Mouse (Mus musculus): ENCODE results near the gene Tedc1. TPM values are rescaled to one million over a fixed set of nuclear protein-coding genes. Genes with fewer than 3 reads are reported as not detected.
"Not testable (repeated sequence)": the region's sequence is repeated elsewhere in the genome, so short reads cannot be mapped to it uniquely, and the experiment has no call there.

Tedc1 gene
- total RNA-seq, 2 experiments from 2014 or later = 1.9 to 7.5 TPM

DNA sequence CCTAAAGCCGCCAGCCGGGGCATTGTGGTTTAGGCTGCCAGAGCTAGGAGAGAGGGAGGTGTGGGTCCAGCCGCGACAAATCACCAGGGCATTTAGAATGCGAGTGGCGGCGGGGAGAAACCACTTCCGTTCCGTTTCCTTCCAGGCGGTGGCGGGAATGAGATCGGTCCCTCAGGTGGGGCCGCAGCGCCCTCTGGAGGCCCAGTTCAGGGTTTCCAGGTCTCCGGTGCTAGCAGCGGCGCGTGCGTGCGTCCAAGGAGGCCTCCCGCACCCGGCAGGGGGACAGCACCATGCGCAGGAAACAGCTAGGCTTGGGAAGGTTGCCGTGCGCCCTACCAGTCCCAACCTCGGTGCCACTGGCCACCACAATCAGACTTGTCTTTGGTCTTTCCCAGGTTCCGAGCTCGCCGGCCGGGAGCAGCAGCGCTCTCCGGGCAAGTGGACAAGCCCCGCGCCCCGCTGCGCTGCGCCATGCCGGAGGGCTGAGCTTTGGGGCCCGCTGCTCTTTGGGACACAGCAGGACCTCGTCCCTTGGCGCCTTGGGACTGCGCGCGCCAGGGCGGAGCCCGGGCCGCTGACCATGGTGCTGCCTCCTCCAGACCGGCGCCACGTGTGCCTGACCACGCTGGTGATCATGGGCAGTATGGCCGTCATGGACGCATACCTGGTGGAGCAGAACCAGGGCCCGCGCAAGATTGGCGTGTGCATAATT, 31.5 kb downstream of the Tedc1 start:
- no peak; the same call in 1 of the 2 replicates for ATAC-seq (replicated peaks; ENCODE audit: low FRiP score, poor library complexity, severe bottlenecking)

DNA sequence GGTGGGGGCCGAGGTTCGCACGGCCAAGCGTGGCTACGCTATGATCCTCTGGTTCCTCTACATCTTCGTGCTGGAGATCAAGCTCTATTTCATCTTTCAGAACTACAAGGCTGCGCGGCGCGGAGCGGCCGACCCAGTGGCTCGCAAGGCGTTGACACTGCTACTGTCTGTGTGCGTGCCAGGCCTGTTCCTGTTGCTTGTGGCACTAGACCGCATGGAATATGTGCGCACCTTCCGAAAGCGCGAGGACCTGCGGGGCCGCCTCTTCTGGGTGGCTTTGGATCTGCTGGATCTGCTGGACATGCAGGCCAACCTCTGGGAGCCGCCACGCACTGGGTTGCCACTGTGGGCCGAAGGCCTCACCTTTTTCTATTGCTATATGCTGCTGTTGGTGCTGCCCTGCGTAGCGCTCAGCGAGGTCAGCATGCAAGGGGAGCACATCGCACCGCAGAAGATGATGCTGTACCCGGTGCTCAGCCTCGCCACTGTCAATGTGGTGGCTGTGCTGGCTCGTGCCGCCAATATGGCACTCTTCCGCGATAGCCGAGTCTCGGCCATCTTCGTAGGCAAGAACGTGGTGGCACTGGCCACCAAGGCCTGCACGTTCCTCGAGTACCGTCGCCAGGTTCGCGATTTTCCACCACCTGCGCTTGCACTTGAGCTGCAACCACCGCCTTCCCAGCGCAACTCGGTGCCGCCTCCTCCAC, 32.3 kb downstream of the Tedc1 start:
- no peak for ATAC-seq (replicated peaks; ENCODE audit: low FRiP score, poor library complexity, severe bottlenecking)

DNA sequence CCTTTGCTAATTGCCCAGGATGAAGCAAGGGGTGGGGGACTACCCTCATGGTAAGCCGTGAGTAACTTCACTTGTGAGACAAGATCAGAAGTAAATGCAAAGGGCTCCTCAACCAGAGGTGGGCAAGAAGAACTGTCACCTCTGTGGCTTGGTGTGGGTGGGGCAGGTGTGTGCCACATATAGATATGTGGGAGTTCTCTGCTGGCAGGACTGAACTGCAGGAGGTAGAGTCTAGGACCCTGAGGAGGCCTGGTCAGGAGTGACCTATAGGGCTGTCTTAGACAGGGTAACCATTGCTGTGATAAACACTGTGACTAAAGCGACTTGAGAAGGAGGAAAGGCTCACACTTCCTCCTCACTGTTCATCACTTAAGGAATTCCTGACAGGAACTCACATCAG, 37.2 kb downstream of the Tedc1 start:
- no peak for ATAC-seq (replicated peaks; ENCODE audit: low FRiP score, poor library complexity, severe bottlenecking)

DNA sequence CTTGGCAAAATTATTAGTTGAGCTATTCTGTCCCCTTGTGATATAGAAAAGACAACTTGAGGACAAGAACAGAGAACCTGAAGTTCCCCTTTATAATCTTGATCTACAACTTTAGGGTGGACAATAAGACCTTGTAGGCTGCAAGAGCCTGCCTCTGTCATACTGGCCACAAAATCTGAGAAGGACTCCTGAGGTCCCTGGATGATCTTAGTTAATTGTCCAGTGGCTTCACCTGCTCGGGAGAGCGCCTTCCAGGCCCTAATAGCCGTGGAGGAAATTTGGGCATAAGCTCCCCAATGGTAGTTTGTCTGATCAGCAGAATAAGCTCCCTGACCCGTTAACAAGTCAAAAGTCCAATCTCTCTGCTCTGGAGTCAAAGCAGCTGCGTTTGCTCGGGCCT, 42.9 kb downstream of the Tedc1 start:
- ATAC-seq (replicated peaks; ENCODE audit: low FRiP score, poor library complexity, severe bottlenecking) = not testable (repeated sequence)

DNA sequence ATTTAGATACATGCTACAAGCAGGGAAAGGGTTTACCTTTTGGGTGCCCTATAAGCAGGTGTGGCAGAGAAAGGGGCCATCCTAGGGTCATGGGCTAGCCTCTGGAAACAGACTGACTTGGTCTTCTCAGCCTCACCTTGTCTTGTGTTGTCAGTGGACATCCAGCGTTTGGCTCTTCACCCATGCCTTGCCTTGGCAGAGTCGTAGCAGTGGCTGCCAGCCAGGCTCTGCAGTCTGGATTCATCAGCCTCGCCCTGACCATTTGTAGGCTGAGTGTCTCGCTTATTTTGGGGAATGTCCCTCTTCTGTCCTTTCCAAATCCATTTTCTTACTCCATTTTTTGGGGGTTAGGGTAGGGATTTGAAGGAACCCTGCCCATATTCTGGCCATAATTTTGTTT, 45.1 kb downstream of the Tedc1 start:
- no peak for ATAC-seq (replicated peaks; ENCODE audit: low FRiP score, poor library complexity, severe bottlenecking)

DNA sequence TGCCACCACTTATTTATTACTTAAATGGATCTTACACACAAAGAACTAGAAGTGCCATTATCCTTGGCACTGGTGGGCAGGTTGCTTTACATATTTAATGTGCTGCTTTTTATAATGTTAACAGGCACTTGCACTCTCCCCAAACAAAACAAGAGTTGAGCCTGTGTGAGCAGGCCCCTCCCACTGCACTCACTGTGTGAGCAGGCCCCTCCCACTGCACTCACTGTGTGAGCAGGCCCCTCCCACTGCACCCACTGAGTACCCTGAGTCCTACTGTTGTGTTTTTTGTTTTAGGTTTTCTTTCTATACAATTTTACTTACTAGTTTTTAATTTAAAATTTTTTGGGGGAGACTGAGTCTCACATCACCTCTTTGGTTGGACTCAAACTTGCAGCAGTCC, 45.8 kb downstream of the Tedc1 start:
- no peak for ATAC-seq (replicated peaks; ENCODE audit: low FRiP score, poor library complexity, severe bottlenecking)

GRCm38 (mm10) chr12:113203522-113203921, 47.3 kb downstream of the Tedc1 start:
- no peak for ATAC-seq (replicated peaks; ENCODE audit: low FRiP score, poor library complexity, severe bottlenecking)

- no peak for ATAC-seq (replicated peaks; ENCODE audit: low FRiP score, poor library complexity, severe bottlenecking)
Observed at GRCm38 (mm10) chr12:113205251-113205942, 49.2 kb downstream of the Tedc1 start.

DNA sequence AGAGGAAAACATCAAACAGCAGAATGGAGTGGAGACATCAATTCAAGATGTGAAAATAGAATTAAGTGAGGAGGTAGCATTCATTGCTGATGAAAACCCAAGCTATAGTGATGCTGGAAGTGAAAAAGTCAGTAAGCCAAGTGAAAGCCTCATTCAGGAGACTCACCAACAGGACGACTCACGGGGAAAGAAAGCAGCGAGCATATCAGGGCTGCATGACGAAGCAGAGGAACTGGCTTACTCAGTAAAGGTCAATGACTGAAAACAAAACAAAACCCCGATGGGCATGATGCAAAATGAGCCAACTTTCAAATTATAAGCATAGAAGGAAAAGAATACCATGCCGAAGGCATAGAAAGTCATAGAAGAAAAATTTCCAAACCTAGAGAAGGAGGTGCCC, 51.5 kb downstream of the Tedc1 start:
- no peak for ATAC-seq (replicated peaks; ENCODE audit: low FRiP score, poor library complexity, severe bottlenecking)

DNA sequence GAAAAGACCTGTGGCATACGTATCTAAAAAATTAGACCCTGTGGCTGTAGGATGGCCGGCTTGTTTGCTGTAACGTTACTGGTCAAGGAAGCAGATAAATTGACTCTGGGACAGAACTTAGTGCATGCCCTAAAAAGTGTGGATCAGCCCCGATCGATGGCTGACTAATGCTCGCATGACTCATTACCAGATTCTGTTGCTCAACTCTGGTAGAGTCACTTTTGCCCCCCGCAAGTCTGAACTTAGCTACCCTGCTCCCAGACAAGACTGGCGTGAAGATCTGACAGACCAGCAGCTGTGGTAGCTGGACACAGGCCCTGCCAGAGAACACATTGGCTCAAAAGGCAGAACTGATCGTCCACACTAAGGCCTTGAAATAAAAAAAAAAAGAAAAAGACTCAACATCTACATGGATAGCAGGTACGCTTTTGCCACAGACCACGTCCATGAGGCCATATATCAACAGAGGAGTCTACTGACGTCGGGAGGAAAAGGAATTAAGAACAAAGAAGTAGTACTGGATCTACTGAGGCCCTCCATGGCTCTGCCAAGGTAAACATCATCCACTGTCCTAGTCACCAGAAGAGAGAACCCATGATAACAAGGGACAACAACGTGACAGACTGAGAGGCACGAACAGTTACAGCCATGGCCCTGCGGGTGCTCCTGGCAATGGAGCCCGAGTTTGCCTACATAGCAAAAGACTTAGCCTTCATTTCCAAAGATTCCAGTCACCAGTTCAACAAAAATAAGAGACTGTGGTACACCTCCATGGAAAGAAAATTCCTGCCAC, 54.6 kb downstream of the Tedc1 start:
- ATAC-seq (replicated peaks; ENCODE audit: low FRiP score, poor library complexity, severe bottlenecking) = no peak

- no peak for ATAC-seq (replicated peaks; ENCODE audit: low FRiP score, poor library complexity, severe bottlenecking)
Observed at GRCm38 (mm10) chr12:113211772-113212171, 55.6 kb downstream of the Tedc1 start.

DNA sequence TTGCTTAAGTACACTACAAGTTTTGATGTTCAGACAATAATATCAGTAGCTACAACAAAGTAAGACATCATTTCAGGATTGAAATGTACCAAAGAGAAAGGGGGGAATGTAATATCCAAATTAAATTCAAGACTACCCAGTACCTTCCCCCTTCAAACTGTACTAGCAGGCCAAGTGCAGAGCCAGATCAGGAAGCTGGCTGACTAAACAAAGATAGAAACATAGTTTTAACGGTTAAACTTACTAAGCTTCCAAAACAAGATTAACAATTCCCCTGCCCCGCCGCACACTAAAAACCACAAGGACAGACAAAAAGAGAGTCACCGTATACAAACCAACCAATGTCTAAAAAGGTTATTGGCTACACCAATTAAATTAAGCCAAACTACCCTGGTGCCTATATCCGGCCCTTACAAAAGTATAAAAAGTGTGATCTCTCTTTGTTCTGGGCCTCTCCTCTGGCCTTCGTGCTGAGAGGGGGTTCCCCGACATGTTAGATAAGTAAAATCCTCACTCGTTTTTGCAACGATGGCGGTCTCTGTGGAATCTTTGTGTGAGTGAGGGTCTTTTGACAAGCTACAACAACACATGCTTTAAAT, 56.2 kb downstream of the Tedc1 start:
- ATAC-seq (replicated peaks; ENCODE audit: low FRiP score, poor library complexity, severe bottlenecking) = no peak

GRCm38 (mm10) chr12:113213226-113213625, 57.0 kb downstream of the Tedc1 start:
- ATAC-seq (replicated peaks; ENCODE audit: low FRiP score, poor library complexity, severe bottlenecking) = no peak

DNA sequence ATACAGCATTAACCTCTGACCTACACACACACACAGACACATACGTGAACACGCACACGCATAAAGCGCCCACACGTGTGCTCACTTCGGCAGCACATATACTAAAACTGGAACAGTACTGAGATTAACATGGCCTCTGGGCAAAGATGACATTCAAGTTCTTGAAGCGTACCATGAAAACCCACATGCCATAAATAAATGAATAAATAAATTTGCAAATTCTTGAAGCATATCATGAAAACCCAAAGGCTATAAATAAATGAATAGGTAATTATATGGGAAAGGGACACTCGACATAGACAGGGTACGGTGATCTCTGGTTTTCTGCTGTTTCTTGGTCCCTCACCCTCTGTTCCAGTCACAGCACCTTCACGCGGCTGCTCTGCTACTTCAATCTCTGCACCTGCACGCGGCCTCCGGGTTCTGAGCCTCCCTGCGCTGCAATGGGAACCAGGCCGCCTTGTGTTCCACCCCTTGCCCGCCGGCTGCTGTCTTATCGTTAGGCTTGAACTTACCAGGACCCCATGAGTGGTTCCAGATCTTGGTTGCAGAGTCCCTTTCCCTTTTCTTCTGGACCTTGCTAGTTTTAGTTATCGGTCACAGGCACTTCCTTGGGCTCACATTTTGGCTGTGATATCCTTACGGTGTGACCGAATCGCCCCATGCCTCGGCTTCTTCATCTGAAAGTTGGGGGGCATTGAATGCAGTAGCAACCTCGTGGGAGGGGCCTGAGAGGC, 58.0 kb downstream of the Tedc1 start:
- ATAC-seq (replicated peaks; ENCODE audit: low FRiP score, poor library complexity, severe bottlenecking) = no peak

GRCm38 (mm10) chr12:113214972-113215666, 58.9 kb downstream of the Tedc1 start:
- ATAC-seq (replicated peaks; ENCODE audit: low FRiP score, poor library complexity, severe bottlenecking) = no peak

All from erythroblast, adult 5-6 weeks (primary cell).